Mouse (Mus musculus): ENCODE results near the gene H1f0. TPM values are rescaled to one million over a fixed set of nuclear protein-coding genes. Genes with fewer than 3 reads are reported as not detected.

H1f0 gene
- polyA plus RNA-seq, 1 experiment = not detected

GRCm38 (mm10) chr15:79013382-79013781 is 14.9 kb upstream of the H1f0 start:
- Histone ChIP-seq H3K27ac (ENCODE audit: insufficient read depth, low read depth, low read length) (no peak overlapping the region), H3K4me3 (ENCODE audit: insufficient read depth, low read depth, low read length) (no peak overlapping the region), H3K4me1 (ENCODE audit: control insufficient read depth, insufficient read depth, low read length) (0 out of 2 replicates have a peak, but pooled peaks cover 3% of the 10 kb centered on the region)
- 58% methylated on average over 7 of the region's 7 CpGs for WGBS
- TF ChIP-seq CTCF (IDR thresholded peaks at IDR 0.05; ENCODE audit: insufficient read depth, low read depth, low read length) (no peak), POLR2A (IDR thresholded peaks at IDR 0.05; ENCODE audit: insufficient read depth, low read depth, low read length) (no peak)

- no peak for TF ChIP-seq POLR2A (IDR thresholded peaks at IDR 0.05; ENCODE audit: insufficient read depth, low read depth, low read length)
- no peak for TF ChIP-seq CTCF (IDR thresholded peaks at IDR 0.05; ENCODE audit: insufficient read depth, low read depth, low read length)
- Histone ChIP-seq H3K27ac (ENCODE audit: insufficient read depth, low read depth, low read length) (no peak overlapping the region), H3K4me1 (ENCODE audit: control insufficient read depth, insufficient read depth, low read length) (peaks cover 10% of the 10 kb centered on the region; the same call in 1 of the 2 replicates), H3K4me3 (ENCODE audit: insufficient read depth, low read depth, low read length) (no peak overlapping the region)
- 67% methylated on average over 4 of the region's 4 CpGs for WGBS
Measured at GRCm38 (mm10) chr15:79018191-79018590, 10.1 kb upstream of the H1f0 start.

GRCm38 (mm10) chr15:79018886-79019285 is 9.4 kb upstream of the H1f0 start:
- 81% methylated on average over 3 of the region's 3 CpGs for WGBS
- H3K4me3 ChIP-seq (ENCODE audit: insufficient read depth, low read depth, low read length) = no peak overlapping the region
- H3K27ac ChIP-seq (ENCODE audit: insufficient read depth, low read depth, low read length) = no peak overlapping the region
- no peak for TF ChIP-seq POLR2A (IDR thresholded peaks at IDR 0.05; ENCODE audit: insufficient read depth, low read depth, low read length)
- no peak for TF ChIP-seq CTCF (IDR thresholded peaks at IDR 0.05; ENCODE audit: insufficient read depth, low read depth, low read length)
- H3K4me1 ChIP-seq (ENCODE audit: control insufficient read depth, insufficient read depth, low read length) = peaks cover 10% of the 10 kb centered on the region; the same call in 1 of the 2 replicates

GRCm38 (mm10) chr15:79022671-79023230 is 5.5 kb upstream of the H1f0 start:
- WGBS = 71% methylated on average over 10 of the region's 10 CpGs
- Histone ChIP-seq H3K4me3 (ENCODE audit: insufficient read depth, low read depth, low read length) (no peak overlapping the region), H3K27ac (ENCODE audit: insufficient read depth, low read depth, low read length) (no peak overlapping the region), H3K4me1 (ENCODE audit: control insufficient read depth, insufficient read depth, low read length) (peaks cover 27% of the 10 kb centered on the region)
- TF ChIP-seq CTCF (IDR thresholded peaks at IDR 0.05; ENCODE audit: insufficient read depth, low read depth, low read length) (no peak), POLR2A (IDR thresholded peaks at IDR 0.05; ENCODE audit: insufficient read depth, low read depth, low read length) (no peak)

GRCm38 (mm10) chr15:79023366-79023765 is 4.9 kb upstream of the H1f0 start:
- Histone ChIP-seq H3K27ac (ENCODE audit: insufficient read depth, low read depth, low read length) (no peak overlapping the region), H3K4me3 (ENCODE audit: insufficient read depth, low read depth, low read length) (no peak overlapping the region), H3K4me1 (ENCODE audit: control insufficient read depth, insufficient read depth, low read length) (peaks cover 28% of the 10 kb centered on the region)
- WGBS = 91% methylated on average over 1 of the region's 1 CpGs
- TF ChIP-seq CTCF (IDR thresholded peaks at IDR 0.05; ENCODE audit: insufficient read depth, low read depth, low read length) = no peak
- TF ChIP-seq POLR2A (IDR thresholded peaks at IDR 0.05; ENCODE audit: insufficient read depth, low read depth, low read length) = no peak

GRCm38 (mm10) chr15:79025687-79026308 is 2.5 kb upstream of the H1f0 start:
- Histone ChIP-seq H3K4me1 (ENCODE audit: control insufficient read depth, insufficient read depth, low read length) (peaks cover 39% of the 10 kb centered on the region), H3K4me3 (ENCODE audit: insufficient read depth, low read depth, low read length) (peak overlapping the region; percentile 31), H3K27ac (ENCODE audit: insufficient read depth, low read depth, low read length) (no peak overlapping the region)
- WGBS = 15% methylated on average over 18 of the region's 18 CpGs
- TF ChIP-seq POLR2A (IDR thresholded peaks at IDR 0.05; ENCODE audit: insufficient read depth, low read depth, low read length) (no peak), CTCF (IDR thresholded peaks at IDR 0.05; ENCODE audit: insufficient read depth, low read depth, low read length) (no peak)

GRCm38 (mm10) chr15:79026511-79027290 is 1.5 kb upstream of the H1f0 start:
- H3K4me3 ChIP-seq (ENCODE audit: insufficient read depth, low read depth, low read length) = no peak overlapping the region
- peaks cover 44% of the 10 kb centered on the region for H3K4me1 ChIP-seq (ENCODE audit: control insufficient read depth, insufficient read depth, low read length)
- no peak for TF ChIP-seq POLR2A (IDR thresholded peaks at IDR 0.05; ENCODE audit: insufficient read depth, low read depth, low read length)
- TF ChIP-seq CTCF (IDR thresholded peaks at IDR 0.05; ENCODE audit: insufficient read depth, low read depth, low read length) = no peak
- WGBS = 50% methylated on average over 14 of the region's 14 CpGs
- no peak overlapping the region for H3K27ac ChIP-seq (ENCODE audit: insufficient read depth, low read depth, low read length)

- WGBS = 6% methylated on average over 43 of the region's 46 CpGs
- peaks cover 43% of the 10 kb centered on the region for H3K4me1 ChIP-seq (ENCODE audit: control insufficient read depth, insufficient read depth, low read length)
- peak overlapping the region; percentile 75 for H3K27ac ChIP-seq (ENCODE audit: insufficient read depth, low read depth, low read length)
- peak overlapping the region; percentile 80 for H3K4me3 ChIP-seq (ENCODE audit: insufficient read depth, low read depth, low read length)
- TF ChIP-seq CTCF (IDR thresholded peaks at IDR 0.05; ENCODE audit: insufficient read depth, low read depth, low read length) (no peak), POLR2A (IDR thresholded peaks at IDR 0.05; ENCODE audit: insufficient read depth, low read depth, low read length) (no peak)
Measured at GRCm38 (mm10) chr15:79027291-79028205, 702 bp upstream of the H1f0 start.

Data from olfactory bulb, adult 2 months (tissue).